Mouse (Mus musculus): ENCODE results near the gene Gm21985.

The Gm21985 gene

GRCm38 (mm10) chr2:112328069-112328777, 62.1 kb downstream of the Gm21985 start:
- DNase-seq (ENCODE audit: low read depth in 1 of 2, low spot score in 2 of 2), result no peak

- no peak for DNase-seq (ENCODE audit: low read depth in 1 of 2, low spot score in 2 of 2)
These were observed 66.2 kb downstream of the Gm21985 start for GRCm38 (mm10) chr2:112332051-112332898.

- no peak for DNase-seq (ENCODE audit: low read depth in 1 of 2, low spot score in 2 of 2)
These were observed 71.1 kb downstream of the Gm21985 start for GRCm38 (mm10) chr2:112337211-112337610.

GRCm38 (mm10) chr2:112339736-112340135, 73.6 kb downstream of the Gm21985 start:
- no peak for DNase-seq (ENCODE audit: low read depth in 1 of 2, low spot score in 2 of 2)

GRCm38 (mm10) chr2:112341117-112341516, 75.0 kb downstream of the Gm21985 start:
- no peak for DNase-seq (ENCODE audit: low read depth in 1 of 2, low spot score in 2 of 2)

- no peak for DNase-seq (ENCODE audit: low read depth in 1 of 2, low spot score in 2 of 2)
These were observed 82.1 kb downstream of the Gm21985 start for GRCm38 (mm10) chr2:112348246-112348645.

- DNase-seq (ENCODE audit: low read depth in 1 of 2, low spot score in 2 of 2), result no peak
These were observed 87.8 kb downstream of the Gm21985 start for GRCm38 (mm10) chr2:112353685-112354455.

- DNase-seq (ENCODE audit: low read depth in 1 of 2, low spot score in 2 of 2), result no peak
These were observed 93.5 kb downstream of the Gm21985 start for GRCm38 (mm10) chr2:112359611-112360010.

GRCm38 (mm10) chr2:112360012-112360780, 94.1 kb downstream of the Gm21985 start:
- DNase-seq (ENCODE audit: low read depth in 1 of 2, low spot score in 2 of 2), result no peak

GRCm38 (mm10) chr2:112360781-112361169, 94.7 kb downstream of the Gm21985 start:
- DNase-seq (ENCODE audit: low read depth in 1 of 2, low spot score in 2 of 2), result no peak

- DNase-seq (ENCODE audit: low read depth in 1 of 2, low spot score in 2 of 2), result no peak
These were observed 101.1 kb downstream of the Gm21985 start for GRCm38 (mm10) chr2:112367222-112367621.

GRCm38 (mm10) chr2:112367726-112368673, 101.9 kb downstream of the Gm21985 start, which contains the start of gene Emc4:
Gene Emc4 (minus strand): TSS chr2:112368027.
- peak; percentile 45 to 68 for DNase-seq (ENCODE audit: low read depth in 1 of 2, low spot score in 2 of 2)

GRCm38 (mm10) chr2:112369941-112370340, 103.8 kb downstream of the Gm21985 start:
- no peak for DNase-seq (ENCODE audit: low read depth in 1 of 2, low spot score in 2 of 2)

- DNase-seq (ENCODE audit: low read depth in 1 of 2, low spot score in 2 of 2), result no peak
These were observed 107.0 kb downstream of the Gm21985 start for GRCm38 (mm10) chr2:112373141-112373540.

- DNase-seq (ENCODE audit: low read depth in 1 of 2, low spot score in 2 of 2), result no peak
These were observed 108.5 kb downstream of the Gm21985 start for GRCm38 (mm10) chr2:112374610-112375009.

- peak; percentile 74 to 89 for DNase-seq (ENCODE audit: low read depth in 1 of 2, low spot score in 2 of 2)
These were observed 113.1 kb downstream of the Gm21985 start, which contains the start of gene Katnbl1 for GRCm38 (mm10) chr2:112378973-112379898. Gene Katnbl1 (plus strand): TSS chr2:112379211.

- no peak for DNase-seq (ENCODE audit: low read depth in 1 of 2, low spot score in 2 of 2)
These were observed 114.0 kb downstream of the Gm21985 start for GRCm38 (mm10) chr2:112380131-112380530.

- no peak for DNase-seq (ENCODE audit: low read depth in 1 of 2, low spot score in 2 of 2)
These were observed 115.1 kb downstream of the Gm21985 start for GRCm38 (mm10) chr2:112381219-112381618.
